Mouse (Mus musculus) hindbrain, postnatal 0 days (tissue): ENCODE measurements at regions not wholly inside any gene's neighbourhood (a gene's known extent, or its start where the extent isn't known, plus 50 kb on each side); places are given as distances from the start of the nearest gene placed in this dataset.

Experiments
- ATAC-seq: fragments of 200-750 bp; cut with Nextera tagmentation; 2 replicates; pipeline ENCODE4 v1.8.0; 2017; ENCODE audit warnings: mild to moderate bottlenecking, moderate TSS enrichment, moderate library complexity
- DNase-seq: peaks from one replicate; pipeline ENCODE4 v3.0.0-alpha.2; 2015; ENCODE audit warnings: low spot score
- H3K27ac ChIP-seq: fragments of 300-500 bp; sonication (generic); 2 replicates; pipeline ENCODE4 v1.5.1; 2014; ENCODE audit warnings: mild to moderate bottlenecking
- H3K27me3 ChIP-seq: fragments of 300-500 bp; sonication (generic); 2 replicates; pipeline ENCODE4 v1.6.1; 2014; ENCODE audit warnings: low read length, mixed read lengths; ENCODE audit not compliant: insufficient read depth
- H3K36me3 ChIP-seq: fragments of 300-500 bp; sonication (generic); 2 replicates; pipeline ENCODE4 v1.6.1; 2014; ENCODE audit warnings: low read length, mixed read lengths; ENCODE audit not compliant: insufficient read depth
- H3K4me1 ChIP-seq: fragments of 300-500 bp; sonication (generic); 2 replicates; pipeline ENCODE4 v1.6.1; 2014; ENCODE audit warnings: antibody characterized with exemption, low read length, mixed read lengths; ENCODE audit not compliant: insufficient read depth
- H3K4me2 ChIP-seq: fragments of 300-500 bp; sonication (generic); 2 replicates; pipeline ENCODE4 v1.6.1; 2014; ENCODE audit warnings: low read depth, mild to moderate bottlenecking, low read length, moderate library complexity, mixed read lengths
- H3K4me3 ChIP-seq: fragments of 300-500 bp; sonication (generic); 2 replicates; pipeline ENCODE4 v1.5.1; 2014; ENCODE audit warnings: low read length
- H3K9ac ChIP-seq: fragments of 300-500 bp; sonication (generic); replicated peaks from 2 replicates; pipeline ENCODE4 v1.6.1; 2014; ENCODE audit warnings: mild to moderate bottlenecking, low read length, moderate library complexity, mixed read lengths
- H3K9me3 ChIP-seq: fragments of 300-500 bp; sonication (generic); 2 replicates; pipeline ENCODE4 v1.6.1; 2016; ENCODE audit warnings: low read length, mixed read lengths
- CTCF ChIP-seq: IDR thresholded peaks from 2 replicates; pipeline ENCODE4 v1.5.1; 2016; ENCODE audit warnings: antibody characterized with exemption, control low read depth, low read depth
- WGBS: fragments of 180-500 bp; shearing (Covaris S2); extraction: QIAGEN DNeasy Blood & Tissue Kit; methylation state at CpG from one replicate; pipeline ENCODE4 v1.1.7; 2014; 5-methylcytosine and 5-hydroxymethylcytosine counted together

DNA sequence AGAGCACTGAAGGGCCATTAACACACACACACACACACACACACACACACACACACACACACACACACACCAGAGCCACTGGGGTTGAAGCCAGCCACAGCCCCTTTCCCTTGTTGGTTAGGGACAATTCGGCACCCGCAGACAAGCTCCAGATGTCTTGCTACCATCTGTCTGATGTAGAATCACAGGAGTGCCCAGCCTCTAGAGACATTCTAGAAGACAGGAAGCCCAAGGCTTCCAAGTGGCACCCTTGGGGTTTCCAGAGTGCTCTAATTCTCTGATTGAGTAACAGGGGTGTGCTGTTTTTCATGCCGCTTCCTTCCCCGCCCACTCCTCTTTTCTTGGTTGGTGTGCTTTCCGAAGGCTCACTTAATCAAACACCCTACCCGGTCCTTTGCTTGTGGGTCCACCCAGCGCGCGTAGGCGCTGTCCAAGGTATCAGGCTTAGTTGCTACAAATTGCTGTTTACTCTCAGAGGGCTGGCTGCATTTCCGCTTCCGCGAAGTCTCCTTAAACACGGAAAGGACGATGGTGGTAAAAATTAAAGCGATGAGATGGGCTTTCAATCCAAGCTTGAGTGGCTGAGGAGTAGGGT is 59.5 kb upstream of the Zbtb18 start:
- 20% methylated on average over 16 of the region's 16 CpGs for WGBS
- no peak overlapping the region for H3K9ac ChIP-seq
- no peak overlapping the region for H3K4me3 ChIP-seq
- H3K27me3 ChIP-seq, result no peaks in the 10 kb centered on the region
- ATAC-seq (0 out of 2 replicates have a peak, but pooled peaks have one; percentile 12), DNase-seq (peak; percentile 13)
- H3K4me2 ChIP-seq, result 0 out of 2 replicates have a peak overlapping the region, but pooled peaks have one; percentile 1
- no peak for TF ChIP-seq CTCF
- H3K9me3 ChIP-seq, result no peaks in the 10 kb centered on the region
- H3K36me3 ChIP-seq, result no peaks in the 10 kb centered on the region
- no peak overlapping the region for H3K27ac ChIP-seq
- no peaks in the 10 kb centered on the region for H3K4me1 ChIP-seq

DNA sequence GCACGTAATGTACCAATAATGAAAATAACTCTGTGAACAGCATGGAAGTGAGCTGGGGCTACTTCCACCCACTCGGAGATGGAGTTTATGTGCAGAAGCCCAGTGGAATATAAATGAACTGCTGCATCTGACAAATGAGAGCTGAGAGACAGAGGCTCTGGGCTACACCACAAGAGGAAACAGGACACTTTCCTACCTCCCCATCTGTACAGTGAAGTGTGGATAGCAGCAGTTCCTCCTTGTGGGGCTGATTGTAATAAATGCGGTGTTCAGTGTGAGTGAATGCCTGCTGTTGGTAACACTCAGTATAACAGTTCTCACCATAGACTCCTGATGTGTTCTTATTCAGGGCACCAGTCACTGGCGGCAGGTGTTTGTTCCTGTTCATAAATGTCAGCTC is 60.0 kb upstream of the Zbtb18 start:
- 72% methylated on average over 4 of the region's 4 CpGs for WGBS

DNA sequence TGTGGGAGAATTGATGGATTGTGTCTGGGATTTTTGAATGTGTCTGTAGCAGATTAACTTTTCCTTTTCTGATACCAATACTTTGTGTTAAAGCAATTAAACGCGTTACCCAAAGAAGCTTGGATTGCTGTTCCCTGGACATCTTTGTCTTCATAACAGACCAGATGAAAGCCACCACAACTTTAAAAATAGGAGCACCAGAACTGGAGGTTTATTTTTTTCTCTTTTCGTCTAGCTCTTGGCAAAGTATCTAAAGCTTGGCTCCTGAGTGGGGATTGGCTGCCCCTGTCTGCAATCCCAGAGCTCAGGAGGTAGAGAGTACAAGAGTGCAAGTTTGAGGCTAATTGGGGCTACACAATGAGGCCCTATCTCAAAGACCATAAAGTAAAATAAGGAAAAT is 64.0 kb upstream of the Zbtb18 start:
- H3K9ac ChIP-seq, result no peak overlapping the region
- WGBS, result 76% methylated on average over 3 of the region's 3 CpGs
- H3K4me1 ChIP-seq, result no peaks in the 10 kb centered on the region
- H3K9me3 ChIP-seq, result no peaks in the 10 kb centered on the region
- TF ChIP-seq CTCF, result no peak
- no peak for DNase-seq
- H3K27ac ChIP-seq, result no peak overlapping the region
- no peak for ATAC-seq
- H3K4me2 ChIP-seq, result no peak overlapping the region
- H3K36me3 ChIP-seq, result no peaks in the 10 kb centered on the region
- H3K27me3 ChIP-seq, result no peaks in the 10 kb centered on the region
- no peak overlapping the region for H3K4me3 ChIP-seq

More for the DNA sequence above, 60.0 kb upstream of the Zbtb18 start:
- Histone ChIP-seq H3K27me3 (no peaks in the 10 kb centered on the region), H3K4me3 (no peak overlapping the region), H3K9ac (no peak overlapping the region), H3K36me3 (no peaks in the 10 kb centered on the region), H3K4me2 (no peak overlapping the region), H3K4me1 (no peaks in the 10 kb centered on the region), H3K9me3 (no peaks in the 10 kb centered on the region), H3K27ac (no peak overlapping the region)
- no peak for DNase-seq
- ATAC-seq, result no peak
- TF ChIP-seq CTCF, result no peak

DNA sequence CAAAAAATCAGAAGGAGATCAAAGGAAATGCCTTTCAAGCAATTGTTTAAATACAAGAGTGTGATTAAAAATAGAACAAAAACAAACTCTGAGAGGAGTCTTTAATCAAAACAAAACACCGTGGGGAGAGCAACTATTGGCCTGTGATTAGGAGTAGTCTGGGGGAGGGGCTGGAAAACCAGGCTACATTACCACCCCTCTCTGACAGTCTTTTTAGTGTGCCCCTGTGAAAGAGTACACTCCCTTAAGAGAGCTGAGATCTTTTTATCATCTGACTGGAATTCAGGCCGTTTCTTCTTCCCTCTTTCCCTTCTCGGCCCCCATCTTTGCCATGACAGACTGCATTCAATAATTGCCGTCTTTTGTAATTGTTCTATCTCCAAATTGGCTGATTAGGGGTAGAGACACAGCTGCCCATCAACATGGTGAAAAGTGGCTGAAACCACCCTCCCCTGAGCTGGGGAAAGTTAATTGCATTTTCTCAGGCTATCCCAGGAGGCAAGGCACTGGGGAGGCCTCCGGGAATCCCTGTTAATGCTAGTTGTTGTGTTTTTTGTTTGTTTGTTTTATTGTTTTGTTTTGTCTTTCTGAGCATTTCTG is 68.8 kb upstream of the Zbtb18 start:
- Histone ChIP-seq H3K27me3 (no peaks in the 10 kb centered on the region), H3K4me2 (no peak overlapping the region), H3K27ac (no peak overlapping the region), H3K9me3 (no peaks in the 10 kb centered on the region), H3K36me3 (no peaks in the 10 kb centered on the region), H3K4me1 (no peaks in the 10 kb centered on the region), H3K9ac (no peak overlapping the region), H3K4me3 (no peak overlapping the region)
- 10% methylated on average over 5 of the region's 5 CpGs for WGBS
- TF ChIP-seq CTCF, result no peak
- ATAC-seq (no peak), DNase-seq (no peak)

DNA sequence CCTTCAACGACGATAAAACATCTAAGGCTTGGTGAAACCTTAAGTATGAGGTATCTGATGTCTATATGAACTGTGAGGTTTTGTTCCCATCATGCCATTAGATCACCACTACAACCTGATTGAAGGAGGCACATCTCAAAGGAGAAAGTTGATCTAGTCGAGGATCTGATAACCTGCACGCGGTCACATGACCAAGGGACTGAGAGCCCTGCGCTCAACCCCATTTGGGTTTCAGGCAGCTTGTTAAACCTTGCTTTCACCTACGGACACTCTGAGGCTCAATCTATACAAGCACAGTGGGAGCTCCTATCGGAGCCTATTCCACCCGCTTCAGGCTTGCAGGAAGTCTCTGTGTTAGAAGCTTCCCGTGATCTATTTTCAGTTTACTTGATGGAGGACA is 70.1 kb upstream of the Zbtb18 start:
- Histone ChIP-seq H3K27ac (no peak overlapping the region), H3K27me3 (no peaks in the 10 kb centered on the region), H3K9me3 (no peaks in the 10 kb centered on the region), H3K4me3 (no peak overlapping the region), H3K9ac (no peak overlapping the region), H3K4me2 (no peak overlapping the region), H3K36me3 (no peaks in the 10 kb centered on the region), H3K4me1 (no peaks in the 10 kb centered on the region)
- WGBS, result 71% methylated on average over 10 of the region's 10 CpGs
- no peak for DNase-seq
- no peak for ATAC-seq
- TF ChIP-seq CTCF, result no peak

DNA sequence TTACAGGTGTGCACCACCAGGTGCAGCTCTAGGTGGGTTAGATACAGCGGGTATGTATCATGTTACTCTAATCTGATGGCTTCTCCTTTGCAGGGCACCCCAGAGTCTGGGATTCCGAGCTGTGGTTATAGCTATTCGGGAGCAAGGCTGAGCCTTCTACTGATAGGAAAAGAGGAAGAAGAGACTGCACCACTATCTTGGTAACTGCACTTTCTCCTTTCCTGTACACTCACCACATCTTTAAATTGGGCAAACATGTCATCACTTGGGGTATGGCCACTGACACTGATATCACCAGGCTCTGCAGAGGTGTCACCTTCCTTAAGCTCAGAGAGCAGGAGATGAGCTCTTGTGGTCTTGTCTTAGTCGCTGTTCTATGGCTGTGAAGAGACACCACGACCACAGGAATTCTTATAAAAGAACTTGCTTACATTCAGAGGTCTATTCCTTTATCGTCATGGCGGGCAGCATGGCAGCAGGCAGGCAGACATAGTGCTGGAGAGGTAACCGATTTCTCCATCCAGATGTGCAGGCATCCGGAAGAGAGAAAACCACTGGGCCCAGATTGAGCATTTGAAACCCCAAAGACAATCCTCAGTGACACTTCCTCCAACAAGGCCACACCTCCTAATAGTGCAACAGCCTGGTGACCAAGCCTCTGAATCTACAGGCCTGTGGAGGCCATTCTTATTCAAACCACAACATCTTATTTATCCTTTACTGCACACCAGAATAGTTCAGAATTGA is 74.1 kb upstream of the Zbtb18 start:
- no peak overlapping the region for H3K4me2 ChIP-seq
- no peaks in the 10 kb centered on the region for H3K4me1 ChIP-seq
- 86% methylated on average over 9 of the region's 9 CpGs for WGBS
- H3K4me3 ChIP-seq, result no peak overlapping the region
- H3K36me3 ChIP-seq, result no peaks in the 10 kb centered on the region
- H3K27me3 ChIP-seq, result no peaks in the 10 kb centered on the region
- no peak for TF ChIP-seq CTCF
- no peak for DNase-seq
- no peak overlapping the region for H3K9ac ChIP-seq
- no peaks in the 10 kb centered on the region for H3K9me3 ChIP-seq
- H3K27ac ChIP-seq, result no peak overlapping the region
- no peak for ATAC-seq

DNA sequence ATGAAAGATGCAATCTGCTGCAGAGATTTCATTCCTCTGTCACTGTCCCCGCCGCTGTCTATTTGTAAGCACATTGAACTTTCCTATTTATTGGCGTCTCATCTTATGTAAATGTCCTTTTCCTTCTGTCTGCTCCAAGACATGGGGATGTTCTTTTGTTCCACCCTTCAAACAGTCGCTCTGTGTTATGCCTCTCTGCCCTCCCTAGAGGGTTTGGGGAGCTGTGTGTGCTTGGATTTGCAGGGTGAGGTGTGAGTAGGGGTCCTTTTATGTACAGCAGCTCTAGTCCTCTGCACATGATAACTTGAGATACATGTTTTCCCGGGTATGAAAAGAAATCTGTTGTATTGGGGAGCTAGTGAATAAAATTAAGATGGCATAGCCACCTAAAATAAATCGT is 75.2 kb upstream of the Zbtb18 start:
- 34% methylated on average over 6 of the region's 6 CpGs for WGBS
- H3K9me3 ChIP-seq, result no peaks in the 10 kb centered on the region
- no peak overlapping the region for H3K27ac ChIP-seq
- no peak for DNase-seq
- H3K27me3 ChIP-seq, result no peaks in the 10 kb centered on the region
- ATAC-seq, result no peak
- TF ChIP-seq CTCF, result no peak
- no peak overlapping the region for H3K4me3 ChIP-seq
- H3K9ac ChIP-seq, result no peak overlapping the region
- no peaks in the 10 kb centered on the region for H3K36me3 ChIP-seq
- no peak overlapping the region for H3K4me2 ChIP-seq
- no peaks in the 10 kb centered on the region for H3K4me1 ChIP-seq
